Mouse (Mus musculus): ENCODE results near the gene Kmt2e.

Kmt2e gene

GRCm38 (mm10) chr5:23410718-23411101 lies 23.5 kb upstream of the Kmt2e start:
- DNase-seq (ENCODE audit: low spot score), result no peak

GRCm38 (mm10) chr5:23411640-23412039 lies 22.6 kb upstream of the Kmt2e start:
- DNase-seq (ENCODE audit: low spot score), result no peak

GRCm38 (mm10) chr5:23412247-23412948 lies 21.8 kb upstream of the Kmt2e start:
- DNase-seq (ENCODE audit: low spot score), result no peak

GRCm38 (mm10) chr5:23413058-23413457 lies 21.2 kb upstream of the Kmt2e start:
- no peak for DNase-seq (ENCODE audit: low spot score)

GRCm38 (mm10) chr5:23413575-23414470 lies 20.4 kb upstream of the Kmt2e start:
- no peak for DNase-seq (ENCODE audit: low spot score)

GRCm38 (mm10) chr5:23414490-23415126 lies 19.6 kb upstream of the Kmt2e start:
- DNase-seq (ENCODE audit: low spot score), result no peak

GRCm38 (mm10) chr5:23415571-23416285 lies 18.5 kb upstream of the Kmt2e start:
- DNase-seq (ENCODE audit: low spot score), result no peak

- no peak for DNase-seq (ENCODE audit: low spot score)
Observed at GRCm38 (mm10) chr5:23416286-23416643, 18.0 kb upstream of the Kmt2e start.

- DNase-seq (ENCODE audit: low spot score), result no peak
Observed at GRCm38 (mm10) chr5:23417716-23418115, 16.5 kb upstream of the Kmt2e start.

GRCm38 (mm10) chr5:23418147-23418781 lies 16.0 kb upstream of the Kmt2e start:
- peak; percentile 86 for DNase-seq (ENCODE audit: low spot score)

- no peak for DNase-seq (ENCODE audit: low spot score)
Observed at GRCm38 (mm10) chr5:23418797-23419595, 15.2 kb upstream of the Kmt2e start.

- DNase-seq (ENCODE audit: low spot score), result no peak
Observed at GRCm38 (mm10) chr5:23419616-23420170, 14.5 kb upstream of the Kmt2e start.

GRCm38 (mm10) chr5:23420410-23420809 lies 13.8 kb upstream of the Kmt2e start:
- no peak for DNase-seq (ENCODE audit: low spot score)

GRCm38 (mm10) chr5:23421440-23421839 lies 12.8 kb upstream of the Kmt2e start:
- no peak for DNase-seq (ENCODE audit: low spot score)

GRCm38 (mm10) chr5:23423036-23423435 lies 11.2 kb upstream of the Kmt2e start:
- DNase-seq (ENCODE audit: low spot score), result no peak

GRCm38 (mm10) chr5:23427501-23427900 lies 6.7 kb upstream of the Kmt2e start:
- DNase-seq (ENCODE audit: low spot score), result no peak

- no peak for DNase-seq (ENCODE audit: low spot score)
Observed at GRCm38 (mm10) chr5:23431070-23431864, 3.0 kb upstream of the Kmt2e start.

GRCm38 (mm10) chr5:23431948-23432707 lies 2.1 kb upstream of the Kmt2e start:
- DNase-seq (ENCODE audit: low spot score), result no peak
